Mouse (Mus musculus): ENCODE results near the gene Fbxl12. TPM values are rescaled to one million over a fixed set of nuclear protein-coding genes. Genes with fewer than 3 reads are reported as not detected.
"Not testable (repeated sequence)": the region's sequence is repeated elsewhere in the genome, so short reads cannot be mapped to it uniquely, and the experiment has no call there.

Fbxl12 gene
- polyA plus RNA-seq (2016; fragmentation: Nextera tagmentation; extraction: Ambion mirVana), result 6.2 and 6.4 TPM in 2 replicates

DNA sequence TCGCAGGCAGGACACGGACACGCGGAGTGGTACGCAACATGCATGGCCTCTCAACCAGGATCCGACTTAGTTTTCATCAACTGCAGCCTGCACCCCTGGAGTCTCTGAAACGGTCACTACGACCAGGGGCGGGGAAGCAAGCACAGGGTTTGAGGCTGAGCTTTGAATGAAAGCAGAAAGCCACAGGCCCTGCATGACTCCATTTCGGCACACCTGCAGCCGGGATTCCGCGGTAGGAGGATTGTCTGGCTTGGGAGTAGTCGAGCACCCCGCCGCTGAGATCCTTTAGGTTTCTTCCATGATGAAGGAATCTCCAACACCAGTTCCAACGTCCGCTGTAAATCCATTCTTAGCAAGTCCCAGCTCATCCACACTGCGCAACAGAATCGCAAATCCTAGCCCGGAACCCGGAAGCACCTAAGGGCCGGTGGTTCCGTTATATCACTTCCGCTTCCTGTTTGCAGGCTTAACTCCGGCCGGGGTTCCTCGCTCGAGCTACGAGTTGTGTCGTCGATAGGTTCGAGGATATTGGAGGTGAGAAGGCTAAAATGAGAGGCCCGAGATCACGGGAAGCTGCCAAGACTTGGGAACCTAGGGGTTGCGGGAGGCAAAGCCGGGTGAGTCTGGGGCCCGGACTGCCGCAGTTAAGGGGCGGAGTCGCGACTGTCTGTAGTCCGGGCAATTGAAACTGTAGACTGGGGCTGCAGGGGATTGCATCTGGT, at the start of gene Fbxl12:
Gene Fbxl12 (minus strand): TSS at position 408 of the 722 bp plus-strand sequence.
- Histone ChIP-seq H3K9me3 (replicated peaks) (no peaks in the 10 kb centered on the region), H3K36me3 (peaks cover 25% of the 10 kb centered on the region), H3K27me3 (replicated peaks) (no peaks in the 10 kb centered on the region), H3K4me2 (peak within 1 kb of the TSS; percentile 99), H3K4me3 (peak within 1 kb of the TSS; percentile 93), H3K4me1 (peaks cover 66% of the 10 kb centered on the region), H3K27ac (peak within 1 kb of the TSS; percentile 86), H3K9ac (peak within 1 kb of the TSS; percentile 87)
- 1% methylated on average over 43 of the region's 43 CpGs for WGBS (ENCODE audit: insufficient replicate concordance)
- peak; percentile 62 for ATAC-seq

DNA sequence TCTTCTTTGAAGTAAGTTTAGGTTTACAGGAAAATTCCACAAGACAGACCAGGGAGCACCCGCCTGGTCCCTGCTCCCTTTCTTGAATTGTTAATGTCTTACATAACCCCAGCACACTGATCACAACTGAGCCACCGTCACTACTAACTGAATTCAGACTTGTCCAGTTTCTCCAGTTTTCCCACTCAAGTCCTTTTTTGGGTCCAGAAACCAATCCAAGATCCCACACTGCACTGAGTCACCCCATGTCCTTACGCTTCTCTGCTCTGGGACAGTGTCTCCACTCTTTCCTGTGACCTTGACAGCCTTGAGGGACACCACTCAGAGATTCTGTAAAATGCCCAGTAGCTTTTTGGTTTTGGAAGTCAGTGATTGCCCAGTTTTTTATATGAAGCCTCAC, 48.3 kb upstream of the Fbxl12 start:
- no peak for ATAC-seq
- no peak overlapping the region for H3K4me2 ChIP-seq
- H3K4me3 ChIP-seq, result no peak overlapping the region
- 0 out of 2 replicates have a peak, but pooled peaks cover 7% of the 10 kb centered on the region for H3K4me1 ChIP-seq
- no peak overlapping the region for H3K27ac ChIP-seq
- WGBS (ENCODE audit: insufficient replicate concordance), result 75% methylated on average over 3 of the region's 3 CpGs
- H3K27me3 ChIP-seq (replicated peaks), result peaks cover 57% of the 10 kb centered on the region
- no peaks in the 10 kb centered on the region for H3K9me3 ChIP-seq (replicated peaks)
- H3K36me3 ChIP-seq, result no peaks in the 10 kb centered on the region
- H3K9ac ChIP-seq, result no peak overlapping the region

DNA sequence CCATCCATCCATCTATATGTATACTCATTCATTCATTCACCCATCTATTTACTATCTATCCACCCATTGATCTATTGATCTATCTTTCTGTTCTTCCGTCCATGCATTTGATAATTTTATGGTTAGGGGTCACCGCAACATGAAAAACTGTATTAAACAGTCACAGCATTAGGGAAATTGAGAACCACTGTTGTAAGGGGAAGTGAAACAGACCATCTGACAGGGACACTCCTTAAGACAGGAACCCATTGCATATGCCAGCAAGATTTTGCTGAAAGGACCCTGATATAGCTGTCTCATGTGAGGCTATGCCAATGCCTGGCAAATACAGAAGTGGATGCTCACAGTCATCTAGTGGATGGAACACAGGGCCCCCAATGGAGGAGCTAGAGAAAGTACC, 45.9 kb upstream of the Fbxl12 start:
- 78% methylated on average over 2 of the region's 2 CpGs for WGBS (ENCODE audit: insufficient replicate concordance)
- peaks cover 33% of the 10 kb centered on the region for H3K27me3 ChIP-seq (replicated peaks)
- not testable (repeated sequence) for H3K4me1 ChIP-seq; H3K9me3 ChIP-seq (replicated peaks); H3K36me3 ChIP-seq; H3K4me2 ChIP-seq; H3K27ac ChIP-seq; H3K4me3 ChIP-seq; H3K9ac ChIP-seq; ATAC-seq

DNA sequence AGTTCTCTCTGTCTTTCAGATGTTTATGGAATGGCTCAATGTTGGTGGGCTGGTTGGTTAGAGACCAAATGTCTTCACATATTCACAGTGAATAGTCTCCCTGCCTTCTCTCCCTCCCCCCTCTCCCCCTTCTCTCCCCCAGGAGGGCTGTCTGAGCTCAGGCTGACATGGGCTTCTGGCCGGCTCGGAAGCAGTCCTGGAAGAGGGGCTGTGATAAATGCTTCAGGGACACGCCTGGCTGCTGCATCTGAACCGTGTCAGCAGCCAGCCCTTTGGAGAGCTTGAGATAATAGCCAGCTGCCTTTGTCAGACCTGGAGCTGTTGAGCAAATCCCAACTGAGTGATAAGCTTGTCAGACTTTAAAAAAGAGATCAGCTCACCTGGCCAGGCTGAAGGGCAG, 45.3 kb upstream of the Fbxl12 start:
- Histone ChIP-seq H3K9ac (no peak overlapping the region), H3K4me3 (no peak overlapping the region), H3K4me2 (no peak overlapping the region), H3K4me1 (0 out of 2 replicates have a peak, but pooled peaks cover 7% of the 10 kb centered on the region), H3K36me3 (no peaks in the 10 kb centered on the region), H3K9me3 (replicated peaks) (no peaks in the 10 kb centered on the region), H3K27me3 (replicated peaks) (peaks cover 28% of the 10 kb centered on the region), H3K27ac (no peak overlapping the region)
- WGBS (ENCODE audit: insufficient replicate concordance), result 9% methylated on average over 4 of the region's 4 CpGs
- no peak for ATAC-seq

DNA sequence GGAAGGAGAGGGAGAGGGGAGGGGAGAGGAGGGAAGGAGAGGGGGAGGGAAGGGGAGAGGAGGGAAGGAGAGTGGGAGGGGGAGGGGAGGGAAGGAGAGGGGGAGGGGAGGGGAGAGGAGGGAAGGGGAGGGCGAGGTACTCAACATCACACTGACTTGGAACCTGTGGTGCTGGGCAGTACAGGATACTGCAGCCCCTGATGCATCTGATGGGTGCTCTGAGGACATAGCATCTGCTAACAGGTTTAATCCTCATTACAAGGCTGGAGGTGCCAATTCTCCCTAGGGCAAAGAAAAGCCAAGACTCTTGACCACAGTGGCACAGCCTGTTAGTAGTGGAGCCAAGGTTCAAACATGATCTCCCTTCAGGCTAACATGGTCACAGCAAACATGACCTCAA, 44.8 kb upstream of the Fbxl12 start:
- no peaks in the 10 kb centered on the region for H3K36me3 ChIP-seq
- peaks cover 23% of the 10 kb centered on the region for H3K27me3 ChIP-seq (replicated peaks)
- 67% methylated on average over 1 of the region's 1 CpGs for WGBS (ENCODE audit: insufficient replicate concordance)
- H3K4me2 ChIP-seq, result no peak overlapping the region
- no peak for ATAC-seq
- 0 out of 2 replicates have a peak, but pooled peaks cover 7% of the 10 kb centered on the region for H3K4me1 ChIP-seq
- no peak overlapping the region for H3K4me3 ChIP-seq
- no peak overlapping the region for H3K9ac ChIP-seq
- H3K9me3 ChIP-seq (replicated peaks), result no peaks in the 10 kb centered on the region
- no peak overlapping the region for H3K27ac ChIP-seq

DNA sequence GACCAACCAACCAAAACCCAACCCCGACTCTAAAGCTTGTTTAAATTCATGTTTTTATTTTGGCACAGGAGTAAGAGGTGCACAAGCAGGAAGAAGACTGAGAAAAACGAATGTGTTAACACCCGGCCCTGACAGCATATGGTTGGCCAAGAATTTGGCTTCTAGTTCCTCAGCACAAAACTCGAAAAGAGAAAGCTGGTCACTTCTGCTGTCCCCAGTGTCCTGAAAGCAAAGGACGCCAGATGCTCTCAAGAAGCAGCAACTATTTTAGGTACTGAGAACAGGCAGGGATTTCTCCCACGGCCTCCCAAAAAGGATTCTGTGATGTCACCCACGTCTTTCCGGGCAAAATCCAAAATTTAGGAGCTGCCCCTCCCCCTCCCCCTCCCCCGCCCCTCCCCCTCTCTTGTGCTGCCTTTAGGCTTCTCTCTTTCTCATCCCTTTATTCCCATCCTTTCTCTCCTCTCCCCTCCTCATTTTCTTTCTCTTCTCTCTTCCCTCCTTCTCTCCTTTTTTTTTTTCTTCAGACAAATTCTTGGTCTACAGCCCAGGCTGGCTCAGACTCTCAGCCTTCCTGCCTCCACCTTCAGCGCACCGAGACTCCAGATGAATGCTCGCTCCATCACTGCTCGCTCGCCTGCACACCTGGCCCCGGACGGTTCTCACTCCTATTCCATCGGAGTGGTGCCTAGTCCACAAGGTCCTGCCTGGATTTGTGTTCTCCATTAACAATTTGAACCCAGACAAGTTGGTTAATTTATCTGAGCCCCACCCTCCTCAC, 40.7 kb upstream of the Fbxl12 start:
- ATAC-seq, result no peak
- 44% methylated on average over 17 of the region's 17 CpGs for WGBS (ENCODE audit: insufficient replicate concordance)
- Histone ChIP-seq H3K27ac (no peak overlapping the region), H3K4me3 (no peak overlapping the region), H3K36me3 (no peaks in the 10 kb centered on the region), H3K27me3 (replicated peaks) (no peaks in the 10 kb centered on the region), H3K9ac (no peak overlapping the region), H3K4me2 (no peak overlapping the region), H3K4me1 (0 out of 2 replicates have a peak, but pooled peaks cover 7% of the 10 kb centered on the region), H3K9me3 (replicated peaks) (no peaks in the 10 kb centered on the region)

DNA sequence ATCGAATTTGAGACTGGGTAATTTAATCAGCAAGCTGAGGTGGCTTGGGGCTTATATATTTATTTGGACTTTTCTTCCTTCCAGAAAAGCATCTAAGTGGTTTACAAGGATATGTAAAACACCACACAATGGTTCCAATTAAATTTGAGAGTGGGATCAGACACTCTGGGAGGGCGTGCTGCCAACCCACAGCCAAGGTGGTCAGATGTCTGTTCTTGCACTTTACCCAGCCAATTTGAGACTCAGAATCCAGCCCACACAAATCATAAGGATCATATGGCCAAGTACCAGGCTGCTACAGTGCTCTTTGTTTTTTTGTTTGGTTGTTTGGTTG, 37.8 kb upstream of the Fbxl12 start:
- no peaks in the 10 kb centered on the region for H3K9me3 ChIP-seq (replicated peaks)
- H3K4me1 ChIP-seq, result no peaks in the 10 kb centered on the region
- H3K4me2 ChIP-seq, result no peak overlapping the region
- H3K4me3 ChIP-seq, result no peak overlapping the region
- WGBS (ENCODE audit: insufficient replicate concordance), result 49% methylated on average over 2 of the region's 2 CpGs
- H3K27ac ChIP-seq, result no peak overlapping the region
- H3K36me3 ChIP-seq, result no peaks in the 10 kb centered on the region
- H3K9ac ChIP-seq, result no peak overlapping the region
- no peak for ATAC-seq
- H3K27me3 ChIP-seq (replicated peaks), result no peaks in the 10 kb centered on the region

DNA sequence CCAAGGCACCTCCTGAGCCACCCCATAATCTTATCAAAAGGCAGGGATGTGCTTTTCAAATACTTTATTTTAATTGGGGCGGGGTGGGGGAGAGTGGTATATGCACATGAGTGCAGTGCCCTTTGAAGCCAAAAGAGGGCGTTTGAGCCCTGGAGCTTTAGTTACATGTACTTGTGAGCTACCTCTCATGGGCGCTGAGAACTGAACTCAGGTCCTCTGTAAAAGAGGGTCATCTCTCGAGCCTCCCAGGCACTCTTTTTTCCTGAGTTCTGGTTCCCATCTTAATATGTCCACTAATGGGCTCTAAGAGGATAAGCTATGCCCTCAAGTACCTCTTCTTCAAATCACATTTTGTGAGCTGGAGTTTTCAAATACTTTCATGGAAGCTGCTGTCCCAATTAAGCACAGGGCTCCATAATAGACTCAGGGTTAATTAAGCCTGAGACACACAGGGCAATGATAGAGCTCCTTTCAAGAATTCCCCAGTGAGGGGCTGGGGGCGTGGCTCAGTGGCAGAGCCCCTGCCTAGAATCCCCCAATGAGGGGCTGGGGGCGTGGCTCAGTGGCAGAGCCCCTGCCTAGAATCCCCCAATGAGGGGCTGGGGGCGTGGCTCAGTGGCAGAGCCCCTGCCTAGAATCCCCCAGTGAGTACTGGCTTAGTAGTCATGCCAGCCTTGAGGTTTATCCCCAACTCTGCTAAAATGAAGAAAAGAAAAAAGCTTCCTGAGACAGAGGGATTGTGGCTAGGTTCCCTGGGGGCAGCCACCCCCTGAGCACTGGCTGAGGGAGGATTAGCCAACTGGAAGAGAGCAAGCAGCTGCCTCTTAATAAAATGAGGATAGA, 37.2 kb upstream of the Fbxl12 start:
- WGBS (ENCODE audit: insufficient replicate concordance), result 32% methylated on average over 7 of the region's 7 CpGs
- no peak overlapping the region for H3K9ac ChIP-seq
- H3K4me2 ChIP-seq, result no peak overlapping the region
- no peaks in the 10 kb centered on the region for H3K36me3 ChIP-seq
- H3K27ac ChIP-seq, result no peak overlapping the region
- no peak overlapping the region for H3K4me3 ChIP-seq
- no peak for ATAC-seq
- H3K4me1 ChIP-seq, result no peaks in the 10 kb centered on the region
- no peaks in the 10 kb centered on the region for H3K27me3 ChIP-seq (replicated peaks)
- no peaks in the 10 kb centered on the region for H3K9me3 ChIP-seq (replicated peaks)

DNA sequence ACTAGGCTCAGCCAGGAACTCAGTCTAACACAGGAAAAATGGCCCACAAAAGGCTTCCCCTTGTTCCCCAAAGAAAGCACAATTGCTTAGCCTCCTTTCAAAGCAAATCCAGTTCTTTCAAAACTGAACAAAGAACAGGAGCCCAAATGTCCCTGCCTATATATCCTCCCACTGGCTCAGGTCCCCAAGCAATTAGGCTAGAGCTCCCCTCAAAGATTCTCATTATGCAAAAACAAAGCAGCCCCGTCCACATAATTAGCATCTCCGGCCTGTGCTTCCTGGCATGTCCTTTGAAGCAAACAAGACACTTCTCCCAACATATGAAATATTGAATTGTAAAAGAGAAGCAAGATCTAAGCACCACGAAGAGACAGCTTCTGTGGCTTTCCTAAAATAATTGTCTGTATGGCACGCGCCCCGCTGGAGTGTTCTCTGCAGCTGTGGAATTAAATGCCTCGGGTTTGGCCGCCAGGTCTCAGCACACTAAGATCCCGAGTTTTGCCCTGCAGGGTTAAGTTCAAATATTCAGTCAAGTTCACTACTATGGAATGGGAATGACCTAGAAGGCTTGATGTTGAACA, 35.9 kb upstream of the Fbxl12 start:
- no peak overlapping the region for H3K4me3 ChIP-seq
- no peak overlapping the region for H3K27ac ChIP-seq
- no peak overlapping the region for H3K9ac ChIP-seq
- no peaks in the 10 kb centered on the region for H3K36me3 ChIP-seq
- 0 out of 2 replicates have a peak, but pooled peaks cover 5% of the 10 kb centered on the region for H3K27me3 ChIP-seq (replicated peaks)
- 66% methylated on average over 9 of the region's 9 CpGs for WGBS (ENCODE audit: insufficient replicate concordance)
- no peaks in the 10 kb centered on the region for H3K4me1 ChIP-seq
- ATAC-seq, result no peak
- H3K4me2 ChIP-seq, result no peak overlapping the region
- no peaks in the 10 kb centered on the region for H3K9me3 ChIP-seq (replicated peaks)

DNA sequence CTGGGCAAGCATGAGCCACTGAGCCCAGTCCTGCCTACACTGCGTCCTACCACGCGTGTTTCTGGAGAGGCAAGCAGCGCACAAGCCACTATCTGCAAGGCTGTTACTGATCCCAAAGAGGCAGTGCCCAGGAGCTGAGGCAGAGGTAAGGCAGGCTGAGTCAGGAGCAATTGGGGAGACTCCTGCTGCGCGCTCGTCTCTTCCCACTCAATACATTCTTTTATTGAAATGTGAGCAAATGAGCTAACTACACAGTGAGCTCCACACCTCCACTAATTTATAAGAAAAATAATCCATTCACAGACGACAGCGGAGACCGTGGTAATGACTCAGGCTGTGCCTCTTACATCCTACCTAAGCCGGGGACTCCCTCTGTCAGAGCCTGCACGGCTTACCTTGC, 33.3 kb upstream of the Fbxl12 start:
- Histone ChIP-seq H3K4me1 (no peaks in the 10 kb centered on the region), H3K36me3 (no peaks in the 10 kb centered on the region), H3K9me3 (replicated peaks) (no peaks in the 10 kb centered on the region), H3K4me3 (no peak overlapping the region), H3K27me3 (replicated peaks) (0 out of 2 replicates have a peak, but pooled peaks cover 5% of the 10 kb centered on the region), H3K9ac (no peak overlapping the region), H3K4me2 (no peak overlapping the region), H3K27ac (no peak overlapping the region)
- no peak for ATAC-seq
- WGBS (ENCODE audit: insufficient replicate concordance), result 80% methylated on average over 12 of the region's 12 CpGs

DNA sequence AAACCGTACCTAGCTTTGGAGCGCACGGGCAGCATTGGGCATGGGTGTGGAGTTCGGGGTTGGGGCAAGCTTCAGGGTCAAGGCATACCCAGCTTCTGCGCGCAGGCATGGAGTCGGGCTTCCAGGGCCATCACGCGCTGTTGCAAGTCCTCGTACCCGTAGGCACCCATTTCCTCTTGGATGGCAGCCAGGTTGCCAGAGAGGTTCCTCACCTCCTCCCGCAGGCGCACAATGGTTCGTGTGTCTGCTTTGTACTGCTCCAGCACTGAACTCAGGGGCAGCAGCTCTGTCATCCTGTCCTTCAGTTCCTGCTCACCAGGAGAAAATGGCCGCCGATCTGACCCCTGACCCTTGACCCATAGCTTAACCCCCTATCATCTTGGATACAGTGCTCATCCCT, 27.5 kb upstream of the Fbxl12 start:
- H3K27ac ChIP-seq, result no peak overlapping the region
- 80% methylated on average over 16 of the region's 16 CpGs for WGBS (ENCODE audit: insufficient replicate concordance)
- peaks cover 3% of the 10 kb centered on the region for H3K4me1 ChIP-seq
- H3K9me3 ChIP-seq (replicated peaks), result no peaks in the 10 kb centered on the region
- H3K9ac ChIP-seq, result no peak overlapping the region
- no peak for ATAC-seq
- no peak overlapping the region for H3K4me2 ChIP-seq
- peaks cover 14% of the 10 kb centered on the region; the same call in 1 of the 2 replicates for H3K27me3 ChIP-seq (replicated peaks)
- no peaks in the 10 kb centered on the region for H3K36me3 ChIP-seq
- no peak overlapping the region for H3K4me3 ChIP-seq
